Mouse (Mus musculus) hindbrain, embryonic 16.5 days (tissue): ENCODE results near the gene Bag3. TPM values are rescaled to one million over a fixed set of nuclear protein-coding genes. Genes with fewer than 3 reads are reported as not detected.

ENCODE experiments used
- microRNA-seq: library from miRNA; unstranded; fragments of <30 nt; microRNA quantifications from one replicate; pipeline ENCODE4, GENCODE M21; 2017
- polyA plus RNA-seq: library from polyadenylated mRNA; unstranded; fragments of >200 nt; fragmentation: Nextera tagmentation; extraction: Ambion mirVana; gene quantifications from 2 replicates; pipeline ENCODE4 v1.2.1, GENCODE M21; 2015

Gene Bag3
- polyA plus RNA-seq, 1 experiment from 2014 or later, result 2.7 TPM

Small RNA genes lying within 50 kb of the gene (microRNA-seq; reads per million reads assigned to microRNA genes)
- gene Gm24365, result not detected

Other genes starting within 250 kb of the Bag3 start
- 22.7 and 26.9 TPM in 2 replicates for gene BC017158, start 225.4 kb upstream of the Bag3 start, polyA plus RNA-seq
- 69.3 and 82.4 TPM in 2 replicates for gene Rgs10, start 104.9 kb upstream of the Bag3 start, polyA plus RNA-seq
- gene Tial1, start 61.9 kb upstream of the Bag3 start, polyA plus RNA-seq, result 24.0 and 24.2 TPM in 2 replicates
- gene Inpp5f, start 87.7 kb downstream of the Bag3 start, polyA plus RNA-seq, result 442 and 494 TPM in 2 replicates
- 34.6 and 40.4 TPM in 2 replicates for gene Mcmbp, start 216.9 kb downstream of the Bag3 start, polyA plus RNA-seq
- 32.8 and 36.3 TPM in 2 replicates for gene Sec23ip, start 221.3 kb downstream of the Bag3 start, polyA plus RNA-seq